Mouse (Mus musculus) lung, postnatal 10 days (tissue): ENCODE data around the gene Pard6a.
A peak's percentile ranks its signal among the peaks of the same experiment; 100 is the strongest.

Source experiments
- DNase-seq: peaks from one replicate; pipeline ENCODE4 v3.0.0; 2021

Gene Pard6a

DNA sequence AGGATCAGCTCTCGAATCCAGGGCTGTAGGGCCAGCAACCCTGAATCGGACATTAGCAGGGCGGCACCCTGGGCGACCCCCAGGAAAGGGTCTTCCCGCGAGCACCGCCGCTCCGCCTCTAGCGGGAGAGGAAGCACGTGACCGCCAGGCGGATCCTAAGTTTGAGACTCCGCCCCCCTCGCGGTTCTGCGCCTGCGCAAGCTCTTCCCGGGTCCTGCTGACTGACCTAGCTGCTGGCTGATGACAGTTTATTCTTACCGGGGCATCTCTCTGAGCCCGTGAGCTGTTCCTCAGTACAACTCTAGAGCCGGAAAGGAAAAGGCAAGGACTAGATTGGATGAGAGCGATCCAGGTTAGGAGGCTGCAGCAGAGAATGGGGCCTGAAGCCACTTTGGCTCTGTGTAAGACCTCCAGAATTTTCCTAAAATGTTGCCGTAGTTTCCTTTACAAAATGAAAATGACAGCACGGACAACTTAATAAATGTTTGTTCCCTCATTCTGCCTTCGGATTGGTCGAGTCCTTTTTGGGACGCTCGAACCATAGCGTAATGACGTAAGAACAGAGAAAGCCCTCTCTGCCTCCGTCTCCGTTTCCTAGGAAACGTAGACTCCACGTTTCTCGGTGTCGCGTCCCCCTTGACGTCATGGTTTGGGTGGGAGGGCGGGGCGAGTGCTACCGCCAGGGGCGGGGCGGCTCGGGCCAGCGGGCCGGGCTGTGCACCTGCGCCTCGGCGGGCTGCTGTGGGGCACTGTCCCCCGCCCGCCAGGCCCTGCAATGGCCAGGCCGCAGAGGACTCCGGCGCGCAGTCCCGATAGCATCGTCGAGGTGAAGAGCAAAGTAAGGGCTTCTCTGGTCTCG, at the start of gene Pard6a, which contains the start of gene Acd:
TSS of gene Pard6a (plus strand) at position 183 of the 859 bp plus-strand sequence.
TSS of gene Acd (minus strand) at position 137 of the 859 bp plus-strand sequence.
- peak; percentile 96 for DNase-seq

DNA sequence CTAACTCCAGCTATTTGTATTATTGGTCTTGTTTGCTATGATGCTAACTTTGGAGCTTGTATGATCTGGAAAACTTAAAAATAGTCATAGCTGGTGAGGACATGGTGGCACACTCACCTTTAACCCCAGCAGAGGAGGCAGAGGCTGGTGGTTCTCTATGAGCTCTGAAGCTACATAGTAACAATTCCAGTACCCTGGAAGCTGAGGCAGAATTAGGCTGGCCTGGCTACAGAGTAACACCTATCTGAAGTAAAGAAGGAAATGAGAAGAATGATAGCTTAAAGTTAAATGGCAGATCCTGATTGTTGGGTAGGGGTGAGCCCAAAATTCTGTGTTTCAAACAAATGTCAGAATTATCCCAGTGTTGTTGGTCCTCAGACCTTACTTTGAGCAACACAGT, 43.3 kb upstream of the Pard6a start:
- no peak for DNase-seq

DNA sequence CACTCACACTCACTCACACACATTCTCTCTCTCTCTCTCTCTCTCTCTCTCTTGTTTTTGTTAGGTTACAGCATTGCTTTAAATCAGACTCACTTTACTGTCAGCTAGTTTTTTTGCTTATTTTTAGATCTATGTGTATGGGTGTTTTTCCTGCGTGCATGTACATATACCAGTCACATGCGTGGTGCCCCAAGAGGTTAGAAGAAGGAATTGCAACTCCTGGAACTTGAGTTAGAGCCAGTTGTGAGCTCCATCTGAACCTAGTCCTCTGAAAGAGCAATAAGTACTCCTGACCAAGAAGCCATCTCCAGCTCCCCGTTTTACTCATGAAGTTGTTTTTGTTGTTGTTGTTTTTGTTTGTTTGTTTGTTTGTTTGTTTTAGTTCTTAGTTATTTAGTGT, 39.8 kb upstream of the Pard6a start:
- peak; percentile 55 for DNase-seq

DNA sequence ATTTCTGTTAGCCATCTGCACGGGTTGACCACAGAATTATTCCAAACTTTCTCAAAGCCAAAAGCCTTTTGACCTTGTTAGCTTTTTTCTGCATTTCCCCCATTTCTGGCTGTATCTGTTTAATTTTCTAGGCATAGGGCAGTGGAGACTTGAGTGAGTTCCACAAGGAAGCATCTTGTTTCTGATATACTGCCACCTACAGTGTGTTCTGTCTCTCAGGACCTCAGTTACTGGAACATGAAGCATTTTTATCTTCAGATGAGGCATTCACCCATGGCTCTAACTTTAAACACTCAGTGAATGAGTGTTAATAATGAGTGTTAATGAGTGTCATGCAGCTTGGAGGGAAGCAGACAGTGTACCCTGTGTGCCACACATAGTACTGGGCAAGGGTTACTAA, 23.1 kb upstream of the Pard6a start:
- no peak for DNase-seq

DNA sequence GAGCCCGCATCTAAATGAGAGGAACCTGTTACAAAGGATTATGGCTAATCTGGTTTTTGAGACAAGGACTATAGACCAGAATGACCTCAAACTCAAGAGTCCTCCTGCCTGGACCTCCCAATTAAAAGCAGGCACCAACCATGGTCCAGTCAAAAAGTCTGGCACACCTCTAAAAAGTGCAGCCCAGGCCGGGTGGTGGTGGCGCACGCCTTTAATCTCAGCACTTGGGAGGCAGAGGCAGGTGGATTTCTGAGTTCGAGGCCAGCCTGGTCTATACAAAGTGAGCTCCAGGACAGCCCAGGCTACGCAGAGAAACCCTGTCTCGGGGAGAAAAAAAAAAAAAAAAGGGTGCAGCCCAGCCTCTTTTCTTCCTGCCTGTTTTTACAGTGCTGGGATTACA, 15.6 kb upstream of the Pard6a start:
- no peak for DNase-seq

DNA sequence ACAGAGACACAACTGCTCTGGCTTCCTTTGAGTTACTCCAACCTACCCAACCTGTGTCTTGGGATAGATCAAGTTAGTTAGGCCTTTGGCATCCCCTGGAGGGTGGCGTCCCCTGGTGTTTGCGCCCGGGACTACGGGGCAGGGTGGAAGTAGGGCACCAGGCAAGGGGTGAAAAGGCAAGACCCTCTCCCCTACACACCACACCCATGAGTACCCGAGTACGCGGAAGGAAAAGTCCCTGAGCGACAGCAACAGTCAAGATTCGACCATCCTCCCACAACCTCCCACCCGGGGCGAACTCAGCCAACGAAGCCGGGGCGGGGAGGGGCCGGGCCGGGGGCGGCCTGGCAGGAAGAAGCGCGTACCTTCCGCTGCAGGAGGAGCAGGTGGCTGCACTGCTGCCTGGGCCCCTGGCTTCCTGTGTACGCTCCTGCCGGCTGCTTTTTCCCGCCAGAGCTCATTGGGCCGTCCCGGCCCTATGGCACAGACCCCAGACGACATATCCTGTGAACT, 15.1 kb upstream of the Pard6a start, which contains the start of gene Carmil2:
TSS of gene Carmil2 (plus strand) at position 479 of the 513 bp plus-strand sequence.
- peak; percentile 83 for DNase-seq

DNA sequence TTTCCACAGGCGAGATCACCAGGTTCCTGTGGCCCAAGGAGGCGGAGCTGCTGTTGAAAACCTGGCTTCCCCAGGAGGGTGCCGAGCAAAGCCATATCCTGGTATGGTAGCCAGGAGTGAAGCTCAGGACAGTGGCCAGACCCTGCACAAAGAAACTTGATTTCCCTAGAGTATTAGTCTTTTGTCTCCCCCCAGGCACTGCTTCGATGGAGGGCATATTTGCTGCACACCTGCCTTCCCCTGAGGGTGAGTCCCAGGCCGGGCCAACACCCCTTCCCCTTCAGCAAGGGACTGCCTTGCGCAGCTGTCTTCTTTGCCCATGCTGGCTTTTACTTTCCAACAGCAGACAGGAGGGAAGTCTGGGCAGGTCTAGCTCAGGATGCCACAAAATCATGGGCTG, 14.4 kb upstream of the Pard6a start:
- no peak for DNase-seq

DNA sequence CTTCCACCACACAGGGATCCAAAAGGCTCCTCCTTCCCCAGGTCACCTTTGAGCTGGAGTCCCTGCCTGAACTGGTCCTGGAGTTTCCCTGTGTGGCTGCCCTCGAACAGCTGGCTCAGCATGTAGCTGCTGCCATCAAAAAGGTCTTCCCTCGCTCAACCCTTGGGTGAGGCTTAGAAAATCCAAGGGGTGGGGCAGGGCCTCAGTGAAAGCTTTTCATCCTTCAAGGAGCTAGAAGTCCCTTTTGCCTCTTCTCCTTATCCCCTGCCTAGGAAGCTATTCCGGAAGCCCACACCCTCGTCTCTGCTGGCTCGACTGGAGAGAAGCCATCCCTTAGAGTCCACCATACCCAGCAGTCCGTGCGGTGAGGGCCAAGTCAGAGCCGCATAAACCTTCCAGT, 13.4 kb upstream of the Pard6a start:
- no peak for DNase-seq

DNA sequence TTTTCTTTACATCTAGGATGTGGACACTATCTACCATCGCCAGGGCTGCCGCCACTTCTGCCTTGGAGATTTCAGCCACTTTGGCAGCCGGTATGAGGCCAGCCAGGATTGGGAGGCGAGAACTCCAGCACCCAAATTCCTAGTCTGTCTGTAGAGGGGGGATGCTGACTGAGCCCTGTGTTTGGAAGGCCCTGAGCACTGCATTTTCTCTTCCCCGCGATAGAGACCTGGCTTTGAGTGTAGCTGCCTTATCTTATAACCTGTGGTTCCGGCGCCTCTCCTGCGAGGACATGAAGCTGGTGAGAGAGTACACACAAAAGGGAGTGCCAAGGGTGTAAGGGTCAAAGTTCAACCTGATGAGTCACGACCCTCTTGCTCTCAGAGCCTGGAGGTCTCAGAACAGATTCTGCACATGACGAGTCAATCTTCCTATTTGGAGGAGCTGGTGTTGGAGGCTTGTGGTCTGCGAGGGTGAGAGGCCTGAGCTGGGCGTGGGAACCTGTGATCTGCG, 12.7 kb upstream of the Pard6a start:
- no peak for DNase-seq

DNA sequence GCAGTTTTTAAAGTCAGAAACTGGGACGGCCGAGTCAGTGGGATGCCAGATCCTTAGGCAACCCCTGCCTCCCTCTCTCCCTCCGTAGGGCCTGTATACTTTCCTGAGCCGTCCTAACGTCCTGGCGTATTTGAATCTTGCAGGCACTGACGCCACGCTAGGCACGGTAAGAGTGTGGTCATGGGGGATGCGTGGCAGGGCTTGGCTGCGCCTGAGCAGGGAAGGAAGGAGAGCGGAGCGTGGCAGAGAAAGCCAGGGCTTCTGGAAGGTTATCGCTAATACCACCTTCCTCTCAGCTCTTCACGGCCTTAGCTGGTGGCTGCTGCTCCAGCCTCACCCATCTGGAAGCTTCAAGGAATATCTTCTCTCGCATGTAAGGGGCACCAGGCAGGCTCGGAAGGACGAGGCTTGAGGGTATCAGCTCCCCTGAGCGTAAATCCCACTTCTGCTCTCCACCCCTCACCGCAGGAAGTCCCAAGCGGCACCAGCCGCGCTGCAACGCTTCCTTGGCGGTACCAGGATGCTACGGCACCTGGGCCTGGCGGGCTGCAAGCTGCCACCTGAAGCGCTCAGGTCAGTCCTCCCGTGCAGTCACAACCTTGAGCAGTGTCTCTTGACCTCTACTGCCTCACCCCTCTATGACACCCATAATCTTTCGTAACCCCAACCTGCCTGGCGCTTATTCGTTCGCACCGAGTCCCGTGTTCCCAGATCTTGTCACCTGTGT, 11.5 kb upstream of the Pard6a start:
- no peak for DNase-seq

DNA sequence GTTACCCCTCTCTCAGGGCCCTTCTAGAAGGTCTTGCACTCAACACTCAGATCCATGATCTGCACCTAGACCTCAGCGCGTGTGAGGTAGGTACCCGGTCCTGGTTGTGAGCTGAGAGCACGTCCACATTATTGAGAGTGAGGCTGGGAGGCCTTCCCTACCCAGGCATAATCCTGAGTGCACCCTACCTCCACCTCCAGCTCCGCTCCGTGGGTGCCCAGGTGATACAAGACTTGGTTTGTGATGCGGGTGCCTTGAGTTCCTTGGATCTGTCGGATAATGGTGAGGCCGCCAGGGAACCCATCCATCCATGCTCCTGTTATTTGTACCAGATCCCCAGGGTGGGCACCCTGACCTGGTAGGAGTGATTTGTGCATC, 11.0 kb upstream of the Pard6a start:
- DNase-seq: no peak

DNA sequence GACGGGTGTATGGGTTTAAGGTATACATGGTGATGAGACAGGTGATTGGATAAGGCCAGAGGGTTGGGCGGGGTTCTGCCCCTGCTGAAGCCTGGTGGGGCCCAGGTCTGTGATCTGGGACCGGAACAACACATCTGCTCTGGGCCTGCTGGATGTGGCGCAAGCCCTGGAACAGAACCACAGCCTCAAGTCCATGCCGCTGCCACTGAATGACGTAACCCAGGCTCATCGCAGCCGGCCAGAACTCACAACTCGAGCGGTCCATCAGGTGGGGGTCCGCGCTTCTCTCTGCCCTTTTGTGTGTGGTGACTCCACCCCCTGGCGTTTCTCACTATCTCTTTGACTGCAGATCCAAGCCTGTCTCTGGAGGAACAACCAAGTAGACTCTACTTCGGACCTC, 10.0 kb upstream of the Pard6a start:
- no peak for DNase-seq

DNA sequence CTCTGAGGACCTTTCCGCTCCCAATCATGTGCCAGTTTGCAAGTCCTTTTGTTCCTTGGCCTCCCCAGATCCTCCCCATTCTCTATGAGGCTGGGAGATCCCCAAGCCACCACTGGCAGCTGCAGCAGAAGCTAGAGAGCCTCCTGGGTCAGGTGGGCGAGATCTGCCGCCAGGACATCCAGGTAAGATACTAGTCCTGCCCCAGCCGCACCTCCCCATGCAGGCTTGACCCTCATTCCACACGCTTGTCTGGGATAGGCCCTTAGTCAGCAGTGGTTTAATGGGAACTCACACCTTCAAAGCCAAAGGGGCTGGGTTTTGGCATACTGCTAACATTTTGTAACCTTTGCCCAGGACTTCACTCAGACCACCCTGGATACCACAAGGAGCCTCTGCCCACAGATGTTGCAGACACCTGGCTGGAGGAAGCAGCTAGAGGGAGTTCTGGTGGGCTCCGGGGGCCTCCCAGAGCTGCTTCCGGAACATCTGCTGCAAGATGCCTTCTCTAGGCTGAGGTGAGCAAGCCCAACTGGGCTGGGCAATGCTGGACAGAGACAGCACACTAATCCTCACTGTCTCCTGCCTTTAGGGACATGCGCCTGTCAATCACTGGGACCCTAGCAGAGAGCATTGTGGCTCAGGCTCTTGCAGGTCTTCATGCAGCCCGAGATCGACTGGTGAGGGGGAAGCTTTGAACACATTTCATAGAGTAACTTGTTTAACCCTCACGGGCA, 8.3 kb upstream of the Pard6a start:
- DNase-seq: no peak

DNA sequence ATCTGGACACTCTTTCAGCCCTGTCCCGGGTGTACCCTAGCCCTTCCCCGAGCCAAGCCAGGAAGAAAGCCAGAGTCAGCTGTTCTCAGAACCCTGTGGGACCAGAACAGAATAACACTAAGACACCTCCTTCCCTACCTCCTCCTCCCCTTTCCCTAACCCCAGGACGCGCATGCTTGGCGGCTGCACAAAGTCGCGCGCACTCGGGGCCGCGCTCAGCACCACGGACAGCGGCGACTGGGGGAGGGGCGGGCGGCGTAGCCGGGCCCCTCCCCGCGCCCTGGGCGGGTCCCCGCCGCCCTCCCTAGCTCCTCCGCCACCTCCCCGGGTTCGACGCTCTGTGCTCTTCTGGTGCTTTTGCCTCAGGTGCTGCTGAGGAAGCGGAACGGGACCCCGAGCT, 7.3 kb upstream of the Pard6a start:
- peak; percentile 78 for DNase-seq

DNA sequence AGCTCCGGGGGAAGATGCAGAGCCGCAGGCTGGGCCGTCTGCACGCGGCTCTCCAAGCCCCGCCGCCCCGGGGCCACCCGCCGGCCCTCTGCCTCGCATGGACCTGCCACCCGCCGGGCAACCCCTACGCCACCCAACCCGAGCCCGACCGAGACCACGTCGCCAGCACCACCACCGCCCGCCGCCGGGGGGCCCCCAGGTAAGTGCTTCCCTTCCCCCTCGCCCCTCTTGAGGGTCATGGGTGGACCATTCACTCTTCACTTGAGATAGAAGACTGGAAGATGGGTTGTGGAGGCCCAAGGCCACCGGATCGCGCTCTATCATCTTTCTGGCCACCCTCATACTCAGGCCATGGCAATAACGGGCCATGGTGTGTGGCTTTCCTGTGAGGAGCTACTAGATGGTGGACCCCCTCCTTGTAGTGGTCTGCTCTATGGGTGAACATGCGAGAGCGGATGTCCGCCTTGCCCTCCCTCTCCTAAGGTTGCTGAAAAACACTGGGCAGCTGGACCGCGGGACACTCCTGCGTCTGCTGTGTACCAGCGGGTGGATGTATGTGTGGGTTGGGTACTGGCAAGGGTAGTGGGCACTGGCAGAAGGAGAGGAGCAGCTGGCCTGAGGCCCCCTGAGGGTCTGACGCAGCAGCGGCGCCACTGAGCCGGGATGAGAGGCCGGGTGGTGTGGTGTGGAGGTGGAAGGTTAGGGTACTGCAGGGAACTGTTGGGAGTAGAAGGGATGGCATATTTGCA, 6.7 kb upstream of the Pard6a start:
- DNase-seq: no peak

DNA sequence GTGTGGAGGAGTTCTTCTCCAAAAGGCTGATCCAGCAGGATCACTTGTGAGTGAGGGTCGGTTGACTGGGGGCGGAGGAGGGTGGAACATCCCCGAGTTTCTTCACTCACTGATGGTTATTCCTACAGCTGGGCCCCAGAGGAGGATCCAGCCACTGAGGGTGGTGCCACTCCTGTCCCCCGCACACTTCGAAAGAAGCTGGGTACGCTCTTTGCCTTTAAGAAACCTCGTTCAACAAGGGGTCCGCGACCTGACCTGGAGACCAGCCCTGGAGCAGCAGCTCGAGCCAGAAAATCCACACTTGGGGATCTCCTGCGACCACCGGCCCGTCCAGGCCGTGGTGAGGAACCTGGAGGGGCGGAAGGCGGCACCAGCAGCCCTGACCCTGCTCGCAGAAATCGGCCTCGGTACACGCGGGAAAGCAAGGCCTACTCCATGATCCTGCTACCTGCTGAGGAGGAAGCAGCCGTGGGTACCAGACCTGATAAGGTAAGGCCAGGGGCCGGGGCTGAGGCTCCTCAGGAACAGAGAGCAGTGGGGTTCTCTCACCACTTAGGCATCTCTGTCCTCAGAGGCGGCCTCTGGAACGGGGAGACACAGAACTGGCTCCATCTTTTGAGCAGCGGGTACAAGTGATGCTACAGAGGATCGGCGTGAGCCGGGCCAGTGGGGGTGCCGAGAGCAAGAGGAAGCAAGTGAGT, 5.7 kb upstream of the Pard6a start:
- no peak for DNase-seq

DNA sequence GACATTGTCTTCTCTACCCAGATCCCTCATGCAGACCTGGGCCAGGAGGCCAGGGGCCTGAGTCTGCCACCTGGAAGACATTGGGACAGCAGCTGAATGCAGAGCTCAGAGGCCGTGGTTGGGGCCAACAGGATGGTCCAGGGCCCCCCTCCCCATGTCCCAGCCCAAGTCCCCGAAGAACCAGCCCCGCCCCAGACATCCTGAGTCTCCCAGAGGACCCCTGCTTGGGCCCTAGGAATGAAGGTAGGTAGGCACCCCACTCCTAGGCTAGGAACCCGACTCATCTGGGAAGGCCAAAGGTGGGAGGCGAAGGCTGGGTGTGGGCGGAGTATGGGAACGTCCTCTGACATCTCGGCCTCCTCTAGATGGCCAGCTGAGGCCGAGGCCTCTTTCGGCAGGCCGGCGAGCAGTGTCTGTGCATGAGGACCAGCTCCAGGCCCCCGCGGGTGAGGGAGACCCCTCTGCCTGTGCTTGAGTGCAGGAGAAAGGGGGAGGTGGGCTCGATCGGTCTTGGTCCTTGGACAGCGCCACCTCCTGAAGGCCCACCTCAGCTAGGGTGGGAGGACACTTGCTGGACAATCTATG, 3.7 kb upstream of the Pard6a start:
- no peak for DNase-seq

DNA sequence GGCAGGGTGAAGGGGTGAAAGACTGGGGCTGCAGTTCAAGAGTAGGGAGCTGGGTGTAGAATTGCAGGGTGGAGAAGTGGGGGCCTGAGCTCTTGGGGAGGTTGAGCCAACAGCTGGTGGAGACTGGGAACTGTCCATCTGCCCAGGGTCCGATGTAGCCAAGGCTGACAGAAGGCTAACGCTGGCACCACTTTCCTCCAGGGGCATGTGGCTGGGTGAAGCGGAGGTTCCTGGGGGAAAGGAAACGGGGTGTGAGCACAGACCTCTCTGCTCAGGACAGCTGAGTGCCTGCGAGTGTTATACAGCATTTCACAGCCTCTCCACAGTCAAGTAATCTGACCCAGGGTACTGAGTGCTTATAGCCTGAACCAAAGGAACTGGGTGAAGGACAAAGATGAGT, 2.2 kb upstream of the Pard6a start:
- DNase-seq: no peak

DNA sequence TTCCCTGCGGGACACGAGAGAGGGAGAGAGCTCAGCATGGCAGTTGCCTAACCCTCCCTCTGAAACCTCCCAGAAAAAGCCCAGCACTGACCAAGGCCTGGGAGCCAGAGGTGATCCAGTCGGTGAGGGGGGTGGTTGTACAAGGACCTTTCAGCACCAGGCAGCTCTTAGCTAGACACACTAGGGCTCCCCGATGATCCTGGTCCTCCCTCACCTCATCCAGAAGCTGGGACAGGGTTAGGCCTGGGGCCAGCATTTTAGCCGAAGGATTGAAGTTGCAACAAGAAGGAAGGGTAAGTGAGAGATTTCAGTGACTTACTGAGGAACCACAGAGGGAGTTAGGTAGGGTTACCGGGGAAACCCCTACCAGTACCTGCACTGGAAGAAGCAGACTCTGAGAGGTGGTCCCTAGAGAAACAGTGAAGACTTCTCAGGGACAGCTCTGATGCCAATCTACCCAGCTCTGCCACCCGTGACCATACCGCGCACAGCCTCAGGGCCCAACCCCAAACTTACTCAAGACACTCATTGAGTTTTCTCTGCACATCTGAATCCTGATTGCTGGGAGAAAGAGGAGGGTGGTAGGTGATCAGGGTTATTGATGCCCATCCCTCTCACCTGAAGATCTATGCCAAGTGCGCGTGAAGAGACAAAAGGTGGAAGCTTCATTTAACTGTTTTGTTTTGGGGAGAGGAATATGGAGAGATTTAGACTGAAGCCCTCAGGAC, 1.3 kb upstream of the Pard6a start:
- no peak for DNase-seq

DNA sequence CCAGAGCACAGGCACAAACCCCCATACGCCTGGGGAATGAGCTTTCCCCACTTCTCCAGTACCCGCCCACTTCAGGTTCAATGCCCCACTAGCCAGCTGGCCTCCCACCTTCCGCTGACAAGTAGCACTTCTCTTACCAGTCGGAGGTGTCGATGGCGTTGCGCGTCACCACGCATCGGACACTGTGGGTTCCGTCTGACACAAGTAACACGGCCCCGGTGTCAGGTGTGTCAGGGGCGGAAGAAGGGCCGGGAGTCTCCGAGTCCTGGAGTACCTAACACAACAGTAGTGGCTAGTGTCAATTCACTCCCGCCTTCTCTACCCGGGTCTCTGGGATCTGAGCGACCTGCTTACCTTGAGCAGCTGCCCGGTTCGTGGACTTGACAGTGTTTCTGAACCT, 382 bp upstream of the Pard6a start:
- DNase-seq: peak; percentile 61

DNA sequence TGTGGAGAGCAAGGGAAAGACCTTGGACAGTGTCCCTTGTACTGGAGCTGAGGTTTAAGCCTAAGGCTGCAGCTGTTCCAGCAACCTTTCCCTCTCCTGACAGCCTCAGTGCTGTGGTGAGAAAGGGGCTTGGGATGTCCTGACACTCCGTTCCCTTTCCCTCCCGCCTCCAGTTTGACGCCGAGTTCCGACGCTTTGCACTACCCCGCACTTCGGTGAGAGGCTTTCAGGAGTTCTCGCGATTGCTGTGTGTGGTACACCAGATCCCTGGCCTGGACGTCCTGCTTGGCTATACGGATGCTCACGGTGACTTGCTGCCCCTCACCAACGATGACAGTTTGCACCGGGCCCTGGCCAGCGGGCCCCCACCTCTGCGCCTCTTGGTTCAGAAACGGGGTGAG, 1.1 kb downstream of the Pard6a start:
- DNase-seq: no peak
